Mouse (Mus musculus) gastrocnemius, postnatal 14 days (tissue): ENCODE results near the gene Usp21. TPM values are rescaled to one million over a fixed set of nuclear protein-coding genes. Genes with fewer than 3 reads are reported as not detected.

Experiments
- total RNA-seq, 2 experiments: library from RNA; stranded (reverse); gene quantifications; 2 replicates each; pipeline ENCODE4 v1.2.3; 2021

Usp21 gene
- total RNA-seq, 2 experiments from 2014 or later: 13.1 to 13.7 TPM

Other genes with a start within 250 kb of the Usp21 start
- 1 to 10 TPM; 7.0 to 7.4 TPM for gene Fcgr3, start 223.1 kb downstream of the Usp21 start, total RNA-seq
- gene Cfap126, start 174.1 kb downstream of the Usp21 start, total RNA-seq: under 1 TPM; 0.72 to 0.73 TPM
- gene Sdhc, start 137.4 kb downstream of the Usp21 start, total RNA-seq: 100 to 1,000 TPM; 692 to 793 TPM
- gene Mpz, start 137.3 kb downstream of the Usp21 start, total RNA-seq: 100 to 1,000 TPM; 117 to 734 TPM
- gene Pcp4l1, start 91.7 kb downstream of the Usp21 start, total RNA-seq: 10 to 100 TPM; 12.3 to 17.1 TPM
- not detected for gene Nr1i3, start 74.0 kb downstream of the Usp21 start, total RNA-seq
- 10 to 100 TPM; 44.3 to 46.7 TPM for gene Tomm40l, start 65.5 kb downstream of the Usp21 start, total RNA-seq
- not detected for gene Apoa2, start 62.9 kb downstream of the Usp21 start, total RNA-seq
- gene Fcer1g, start 53.6 kb downstream of the Usp21 start, total RNA-seq: 1 to 10 TPM; 6.3 to 7.1 TPM
- 1 to 10 TPM; 2.4 to 3.1 TPM for gene Adamts4, start 37.6 kb downstream of the Usp21 start, total RNA-seq
- gene Ndufs2, start 36.6 kb downstream of the Usp21 start, total RNA-seq: 100 to 1,000 TPM; 580 to 737 TPM
- gene B4galt3, start 17.7 kb downstream of the Usp21 start, total RNA-seq: 1 to 10 TPM; 5.9 to 9.4 TPM
- 10 to 100 TPM in 1 of 2 experiments, 1 to 10 TPM in 1; 9.6 to 11.8 TPM for gene Ppox, start 6.8 kb downstream of the Usp21 start, total RNA-seq
- gene Ufc1, start 7.0 kb upstream of the Usp21 start, total RNA-seq: 10 to 100 TPM; 84.3 to 87.2 TPM
- 10 to 100 TPM; 26.3 to 27.7 TPM for gene Dedd, start 41.2 kb upstream of the Usp21 start, total RNA-seq
- gene Nit1, start 57.7 kb upstream of the Usp21 start, total RNA-seq: 10 to 100 TPM; 19.3 to 25.3 TPM
- gene Pfdn2, start 57.7 kb upstream of the Usp21 start, total RNA-seq: 10 to 100 TPM; 86.7 to 93.6 TPM
- under 1 TPM; 0.20 to 0.27 TPM for gene Klhdc9, start 72.8 kb upstream of the Usp21 start, total RNA-seq
- not detected for gene Nectin4, start 82.1 kb upstream of the Usp21 start, total RNA-seq
- 1 to 10 TPM in 1 of 2 experiments, under 1 TPM in 1; 0.97 to 1.2 TPM for gene Arhgap30, start 101.0 kb upstream of the Usp21 start, total RNA-seq
- gene Usf1, start 123.3 kb upstream of the Usp21 start, total RNA-seq: 10 to 100 TPM; 25.8 to 27.0 TPM
- gene Tstd1, start 130.9 kb upstream of the Usp21 start, total RNA-seq: under 1 TPM; 0.78 to 0.98 TPM
- 10 to 100 TPM; 10.8 to 12.6 TPM for gene F11r, start 149.5 kb upstream of the Usp21 start, total RNA-seq
- gene Alyref2, start 215.5 kb upstream of the Usp21 start, total RNA-seq: 1 to 10 TPM; 2.1 to 2.5 TPM
- gene Itln1, start 247.3 kb upstream of the Usp21 start, total RNA-seq: not detected